Mouse (Mus musculus): ENCODE measurements around the gene Kcnj10.

DNA sequence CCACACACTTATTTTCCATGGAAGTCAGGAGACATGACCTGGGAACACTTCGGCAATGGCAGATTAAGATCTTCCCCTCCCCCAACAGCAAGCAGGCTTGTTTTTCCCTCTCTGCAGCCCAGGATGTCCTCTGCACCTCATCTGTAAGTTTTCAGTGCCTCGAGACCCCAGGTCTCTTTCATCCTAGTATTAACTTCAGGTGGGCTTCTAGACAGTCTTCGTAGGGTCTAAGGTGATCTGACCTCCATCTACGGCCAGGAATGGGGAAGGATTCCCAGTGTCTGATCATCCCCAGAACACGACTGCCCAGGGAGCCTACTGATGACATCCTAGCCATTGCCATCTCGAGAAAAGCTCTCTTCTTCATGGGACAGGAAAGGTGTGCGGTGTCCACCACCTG, 12.5 kb upstream of the Kcnj10 start:
- TF ChIP-seq POLR2A (IDR thresholded peaks at IDR 0.05; ENCODE audit: low read depth, low read length): no peak
- no peak for TF ChIP-seq CTCF (IDR thresholded peaks at IDR 0.05; ENCODE audit: extremely low read depth, insufficient read depth, insufficient read length, insufficient replicate concordance)

All from spleen, adult 2 months (tissue).